Mouse (Mus musculus) CH12.LX (cell line): ENCODE measurements around the gene Krtap12-1. TPM values are rescaled to one million over a fixed set of nuclear protein-coding genes. Genes with fewer than 3 reads are reported as not detected.
A peak's percentile ranks its signal among the peaks of the same experiment; 100 is the strongest.

Experiments used
- DNase-seq: peaks from one replicate; pipeline ENCODE4 v3.0.0-alpha.2; 2013; ENCODE audit errors: extremely low read depth
- H3K27ac ChIP-seq: 2 replicates; pipeline ENCODE4 v1.5.1; 2012; ENCODE audit warnings: low read depth, mild to moderate bottlenecking, control low read depth, moderate library complexity; ENCODE audit not compliant: insufficient read depth
- H3K27me3 ChIP-seq: replicated peaks from 2 replicates; pipeline ENCODE3; 2012; ENCODE audit warnings: inconsistent platforms
- H3K36me3 ChIP-seq, 2 experiments: replicated peaks in 1 of 2; 2 replicates each; pipeline versions ENCODE3 to v1.6.1; 2012; ENCODE audit warnings: inconsistent platforms in 1 of 2, low read length in 1 of 2, mild to moderate bottlenecking in 1 of 2, mixed read lengths in 1 of 2, moderate library complexity in 1 of 2; ENCODE audit not compliant: control insufficient read depth in 1 of 2, insufficient read depth in 1 of 2
- H3K4me1 ChIP-seq, 2 experiments: 2 replicates each; pipeline ENCODE4 v1.6.1; 2012; ENCODE audit warnings: inconsistent platforms in 1 of 2, moderate library complexity in 1 of 2; ENCODE audit not compliant: insufficient read depth in 2 of 2, control insufficient read depth in 1 of 2
- H3K4me2 ChIP-seq: 2 replicates; pipeline ENCODE4 v1.6.1; 2012; ENCODE audit warnings: low read depth, mild to moderate bottlenecking, control low read depth; ENCODE audit not compliant: poor library complexity, insufficient read depth, severe bottlenecking
- H3K4me3 ChIP-seq, 3 experiments: fragments of 150-350 bp in 1 of 3; sonication (generic) in 1 of 3; replicated peaks in 1 of 3; 2 replicates each; pipeline versions ENCODE3 to v1.5.1; 2011 to 2012; ENCODE audit warnings: low read depth in 2 of 3, low read length in 2 of 3, mild to moderate bottlenecking in 2 of 3, moderate library complexity in 2 of 3, control low read depth in 1 of 3, improper control_type of control experiment in 1 of 3, inconsistent platforms in 1 of 3, mixed read lengths in 1 of 3; ENCODE audit not compliant: poor library complexity in 1 of 3
- H3K79me2 ChIP-seq: replicated peaks from 2 replicates; pipeline ENCODE4 v1.6.1; 2012; ENCODE audit warnings: mild to moderate bottlenecking, moderate library complexity; ENCODE audit not compliant: control insufficient read depth, poor library complexity, insufficient read depth, severe bottlenecking; ENCODE audit errors: extremely low read depth
- H3K9ac ChIP-seq: 2 replicates; pipeline ENCODE4 v1.6.1; 2012; ENCODE audit warnings: low read depth, mild to moderate bottlenecking, control low read depth, moderate library complexity; ENCODE audit not compliant: insufficient read depth
- H3K9me3 ChIP-seq: replicated peaks from 2 replicates; pipeline ENCODE3; 2012; ENCODE audit warnings: low read length, inconsistent platforms, mixed read lengths
- BHLHE40 ChIP-seq: IDR thresholded peaks from 2 replicates; pipeline ENCODE4 v1.6.1; 2011; ENCODE audit warnings: mild to moderate bottlenecking, low read depth, low read length, improper control_type of control experiment
- CHD1 ChIP-seq: IDR thresholded peaks from 2 replicates; pipeline ENCODE4 v1.6.1; 2012; ENCODE audit warnings: low read depth, low read length, improper control_type of control experiment, inconsistent platforms
- CTCF ChIP-seq, 2 experiments: IDR thresholded peaks in 1 of 2; conservative IDR thresholded peaks in 1 of 2; 2 replicates each; pipeline ENCODE4 v1.5.1; 2011 to 2012; ENCODE audit warnings: low read depth in 2 of 2, low read length in 2 of 2, improper control_type of control experiment in 1 of 2, inconsistent platforms in 1 of 2, mild to moderate bottlenecking in 1 of 2, moderate library complexity in 1 of 2
- ELF1 ChIP-seq: IDR thresholded peaks from 2 replicates; pipeline ENCODE4 v1.6.1; 2014; ENCODE audit warnings: low read depth, mild to moderate bottlenecking, inconsistent platforms, low read length, improper control_type of control experiment
- EP300 ChIP-seq: IDR thresholded peaks from 2 replicates; pipeline ENCODE4 v1.6.1; 2011; ENCODE audit warnings: low read length, improper control_type of control experiment
- HCFC1 ChIP-seq: IDR thresholded peaks from 2 replicates; pipeline ENCODE4 v1.6.1; 2012; ENCODE audit warnings: low read depth, mild to moderate bottlenecking, inconsistent platforms, low read length, improper control_type of control experiment
- JUN ChIP-seq: IDR thresholded peaks from 2 replicates; pipeline ENCODE4 v1.6.1; 2011; ENCODE audit warnings: low read depth, mild to moderate bottlenecking, low read length, improper control_type of control experiment, moderate library complexity; ENCODE audit not compliant: insufficient read depth
- MAFK ChIP-seq: IDR thresholded peaks from 2 replicates; pipeline ENCODE4 v1.6.1; 2011; ENCODE audit warnings: low read length, improper control_type of control experiment; ENCODE audit not compliant: insufficient replicate concordance
- MAX ChIP-seq: IDR thresholded peaks from 2 replicates; pipeline ENCODE4 v1.6.1; 2011; ENCODE audit warnings: low read length, improper control_type of control experiment
- MAZ ChIP-seq: IDR thresholded peaks from 2 replicates; pipeline ENCODE4 v1.6.1; 2012; ENCODE audit warnings: low read depth, mild to moderate bottlenecking, inconsistent platforms, low read length, improper control_type of control experiment, moderate library complexity
- MEF2A ChIP-seq: IDR thresholded peaks from 2 replicates; pipeline ENCODE4 v1.6.1; 2014; ENCODE audit warnings: low read depth, mild to moderate bottlenecking, inconsistent platforms, low read length, improper control_type of control experiment, borderline replicate concordance
- MYC ChIP-seq: IDR thresholded peaks from 2 replicates; pipeline ENCODE4 v1.6.1; 2011; ENCODE audit warnings: low read depth, mild to moderate bottlenecking, improper control_type of control experiment, low read length
- POLR2A ChIP-seq: IDR thresholded peaks from 2 replicates; pipeline ENCODE4 v1.6.1; 2011; ENCODE audit warnings: low read depth, mild to moderate bottlenecking, improper control_type of control experiment, low read length
- RAD21 ChIP-seq: IDR thresholded peaks from 2 replicates; pipeline ENCODE4 v1.6.1; 2011; ENCODE audit warnings: low read depth, mild to moderate bottlenecking, low read length, improper control_type of control experiment, moderate library complexity
- SMC3 ChIP-seq: IDR thresholded peaks from 2 replicates; pipeline ENCODE4 v1.6.1; 2011; ENCODE audit warnings: low read depth, low read length, improper control_type of control experiment
- TCF12 ChIP-seq: IDR thresholded peaks from 2 replicates; pipeline ENCODE4 v1.6.1; 2014; ENCODE audit warnings: low read depth, mild to moderate bottlenecking, inconsistent platforms, low read length, improper control_type of control experiment
- ZC3H11A ChIP-seq: IDR thresholded peaks from 2 replicates; pipeline ENCODE4 v1.6.1; 2012; ENCODE audit warnings: low read depth, mild to moderate bottlenecking, inconsistent platforms, low read length, improper control_type of control experiment
- ZKSCAN1 ChIP-seq: IDR thresholded peaks from 2 replicates; pipeline ENCODE4 v1.6.1; 2012; ENCODE audit warnings: low read depth, inconsistent platforms, low read length, improper control_type of control experiment, borderline replicate concordance
- ZMIZ1 ChIP-seq: IDR thresholded peaks from 2 replicates; pipeline ENCODE4 v1.6.1; 2012; ENCODE audit warnings: low read depth, mild to moderate bottlenecking, inconsistent platforms, low read length, improper control_type of control experiment
- dilution Hi-C: fragments of 300-500 bp; cut with MboI; formaldehyde crosslinking; loops from 2 replicates; pipeline ENCODE4 v1.14.3; 2020; ENCODE audit warnings: low sequenced_read_pairs; ENCODE audit not compliant: extremely low pct_unique_long_range_greater_than_20kb, extremely low pct_ligation_motif_present
- in situ Hi-C: fragments of 300-500 bp; cut with MboI; formaldehyde crosslinking; loops from 3 replicates; pipeline ENCODE4 v1.14.3; 2019; ENCODE audit warnings: low sequenced_read_pairs, low pct_ligation_motif_present, low pct_unique_long_range_greater_than_20kb, mixed read lengths
- polyA plus RNA-seq: library from polyadenylated mRNA; unstranded; fragments of >175 nt; gene quantifications from 2 replicates; pipeline ENCODE4 v1.2.1, GENCODE M21; 2012; ENCODE audit warnings: low read depth; ENCODE audit not compliant: insufficient read length
- total RNA-seq, 2 experiments: library from RNA; depleted of rRNA; stranded (reverse); fragments of 300-350 nt in 1 of 2; fragments of >200 nt in 1 of 2; gene quantifications; 2 replicates each; pipeline ENCODE4 v1.2.3; 2012 to 2014

Gene Krtap12-1
- total and polyA plus RNA-seq, 3 experiments: not detected

DNA sequence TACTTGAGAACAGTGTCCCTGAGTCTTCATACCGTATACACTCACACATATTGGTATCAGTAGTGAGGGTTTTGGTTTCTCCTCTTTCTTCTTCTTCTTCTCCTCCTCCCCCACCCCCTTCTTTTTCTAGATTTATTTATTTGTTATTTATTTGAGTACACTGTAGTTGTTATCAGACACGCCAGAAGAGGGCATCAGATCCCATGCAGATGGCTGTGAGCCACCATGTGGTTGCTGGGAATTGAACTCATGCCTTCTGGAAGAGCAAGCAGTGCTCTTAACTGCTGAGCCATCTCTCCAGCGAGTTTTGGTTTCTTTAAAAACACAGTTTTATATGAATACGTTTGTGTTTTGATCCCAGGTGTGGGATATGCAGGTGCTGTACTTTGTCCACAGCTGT is 7.9 kb downstream of the Krtap12-1 start:
- Histone ChIP-seq H3K79me2 (no peaks in the 10 kb centered on the region), H3K9ac (no peak overlapping the region), H3K4me2 (no peak overlapping the region), H3K27me3 (peaks cover 56% of the 10 kb centered on the region), H3K9me3 (peaks cover 3% of the 10 kb centered on the region), H3K4me3 (no peak overlapping the region), H3K4me1 (no peaks in the 10 kb centered on the region), H3K36me3 (no peaks in the 10 kb centered on the region), H3K27ac (no peak overlapping the region)
- TF ChIP-seq MYC (peak; percentile 65; the same call in 1 of the 2 replicates), RAD21 (peak; percentile 23), MAFK (no peak), EP300 (no peak), SMC3 (peak; percentile 29; the same call in 1 of the 2 replicates), CTCF (conservative IDR thresholded peaks at IDR 0.05 in 1 of 2, IDR thresholded peaks at IDR 0.05 in 1 of 2; ENCODE audit: low read depth in 2 of 2, low read length in 2 of 2) (peak in 1 of 2 experiments; percentile 56; a peak in 2 of 4 replicates)
- DNase-seq: no peak
- in situ Hi-C loops (no loop called here), dilution Hi-C loops (no loop called here)

DNA sequence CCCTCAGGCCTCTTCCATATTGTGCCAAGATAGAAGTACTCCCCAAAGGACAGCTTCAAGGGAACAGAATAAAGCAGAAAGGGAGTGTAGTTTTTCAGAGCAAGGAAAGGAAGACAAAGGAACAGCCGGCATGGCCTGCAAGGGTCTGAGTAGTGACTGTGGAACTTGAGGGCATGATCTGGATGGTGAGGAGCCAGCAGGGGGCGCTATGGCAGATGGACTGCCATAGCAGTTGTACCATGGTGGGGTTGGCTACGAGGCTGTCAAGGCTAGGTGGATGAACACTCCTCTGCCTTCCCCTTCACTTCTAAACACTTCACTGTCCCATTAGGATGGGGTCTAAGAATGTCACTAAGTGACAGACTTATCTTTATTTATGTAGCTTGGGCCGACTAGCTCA is 8.8 kb downstream of the Krtap12-1 start:
- no peak overlapping the region for H3K27ac ChIP-seq
- H3K79me2 ChIP-seq: no peaks in the 10 kb centered on the region
- TF ChIP-seq SMC3: peak; percentile 56
- no peak for TF ChIP-seq JUN
- no peak for TF ChIP-seq ZMIZ1
- peak; percentile 72 to 76 for TF ChIP-seq CTCF (conservative IDR thresholded peaks at IDR 0.05 in 1 of 2, IDR thresholded peaks at IDR 0.05 in 1 of 2; ENCODE audit: low read depth in 2 of 2, low read length in 2 of 2)
- TF ChIP-seq RAD21: peak; percentile 14; the same call in 1 of the 2 replicates
- peak; percentile 33 for DNase-seq
- no peaks in the 10 kb centered on the region for H3K4me1 ChIP-seq
- no peak overlapping the region for H3K4me3 ChIP-seq
- H3K9me3 ChIP-seq: peaks cover 6% of the 10 kb centered on the region
- in situ Hi-C loops (no loop called here), dilution Hi-C loops (no loop called here)
- no peaks in the 10 kb centered on the region for H3K36me3 ChIP-seq
- no peak overlapping the region for H3K9ac ChIP-seq
- peaks cover 52% of the 10 kb centered on the region for H3K27me3 ChIP-seq
- H3K4me2 ChIP-seq: no peak overlapping the region

DNA sequence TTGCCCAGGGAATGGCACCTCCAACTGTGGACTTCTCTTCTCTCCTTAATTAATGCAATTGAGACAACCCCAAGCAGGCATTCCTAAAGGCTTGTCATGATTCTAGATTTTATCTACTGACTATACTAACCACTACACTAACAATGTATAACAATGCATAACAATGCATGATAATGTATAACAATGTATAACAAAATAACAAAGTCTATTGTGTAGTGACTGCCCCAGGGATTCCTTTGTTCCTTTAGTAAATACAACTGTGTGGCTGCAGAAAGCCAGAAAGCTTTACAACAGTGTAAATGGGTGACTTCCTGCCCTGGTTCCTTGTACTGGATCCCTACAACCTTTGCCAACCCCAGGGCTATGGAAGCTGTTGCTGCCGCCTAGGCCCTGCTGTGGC is 15.5 kb downstream of the Krtap12-1 start:
- peaks cover 53% of the 10 kb centered on the region for H3K27me3 ChIP-seq
- DNase-seq: no peak
- dilution Hi-C loops: no loop called here
- TF ChIP-seq ZC3H11A (no peak), HCFC1 (no peak), BHLHE40 (no peak), TCF12 (no peak), CHD1 (no peak), MAZ (no peak), MAX (no peak), MEF2A (no peak), ELF1 (no peak), ZMIZ1 (no peak), JUN (no peak), ZKSCAN1 (no peak), CTCF (conservative IDR thresholded peaks at IDR 0.05 in 1 of 2, IDR thresholded peaks at IDR 0.05 in 1 of 2; ENCODE audit: low read depth in 2 of 2, low read length in 2 of 2) (no peak), POLR2A (no peak), EP300 (no peak)
- TF ChIP-seq, all 38 proteins: peak for 0
- no peak overlapping the region for H3K4me3 ChIP-seq
- peaks cover 0 to 5% of the 10 kb centered on the region in 2 experiments; a peak in 2 of 4 replicates for H3K4me1 ChIP-seq
- no peak overlapping the region for H3K27ac ChIP-seq
- no peak overlapping the region for H3K9ac ChIP-seq
- in situ Hi-C loops: no loop called here
- peaks cover 12% of the 10 kb centered on the region for H3K9me3 ChIP-seq
- H3K79me2 ChIP-seq: no peaks in the 10 kb centered on the region
- H3K4me2 ChIP-seq: no peak overlapping the region
- H3K36me3 ChIP-seq: no peaks in the 10 kb centered on the region
